Mouse (Mus musculus): Measurements from ENCODE around the gene Osbpl3.

DNA sequence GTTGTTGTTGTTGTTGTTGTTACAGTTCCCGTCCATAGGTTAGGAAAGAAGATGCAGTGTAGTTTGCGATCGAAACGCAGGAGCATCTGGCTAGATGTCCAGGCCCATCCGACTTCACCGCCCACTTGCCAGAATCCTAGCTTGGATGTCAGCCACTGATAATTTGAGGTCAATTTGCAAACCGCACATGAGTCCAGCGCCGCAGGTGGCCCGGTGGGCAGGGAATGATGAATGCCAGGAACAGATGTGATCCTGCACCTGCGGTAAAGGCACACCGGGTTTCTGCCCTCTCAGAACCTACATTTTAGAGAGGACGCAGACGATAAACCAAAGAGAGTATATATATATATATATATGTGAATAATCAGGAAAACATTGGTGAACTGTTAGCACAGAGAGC, 705 bp upstream of the Osbpl3 start:
- TF ChIP-seq CTCF (IDR thresholded peaks at IDR 0.05; ENCODE audit: insufficient read depth, low read depth, low read length) (no peak), POLR2A (IDR thresholded peaks at IDR 0.05; ENCODE audit: insufficient read depth, low read depth, low read length) (no peak)

Data from olfactory bulb, adult 2 months (tissue).